Mouse (Mus musculus) bone marrow, adult 2 months (tissue): ENCODE measurements around the gene Ap1s3.

Experiments used
- CTCF ChIP-seq: fragments of 200-500 bp; IDR thresholded peaks from 2 replicates; pipeline ENCODE4 v1.5.1; 2011; ENCODE audit warnings: low read length, control low read depth; ENCODE audit not compliant: control insufficient read depth, insufficient read depth
- POLR2A ChIP-seq: fragments of 200-500 bp; IDR thresholded peaks from 2 replicates; pipeline ENCODE4 v1.6.1; 2011; ENCODE audit warnings: low read depth, mild to moderate bottlenecking, control low read depth, low read length, borderline replicate concordance; ENCODE audit not compliant: control insufficient read depth

DNA sequence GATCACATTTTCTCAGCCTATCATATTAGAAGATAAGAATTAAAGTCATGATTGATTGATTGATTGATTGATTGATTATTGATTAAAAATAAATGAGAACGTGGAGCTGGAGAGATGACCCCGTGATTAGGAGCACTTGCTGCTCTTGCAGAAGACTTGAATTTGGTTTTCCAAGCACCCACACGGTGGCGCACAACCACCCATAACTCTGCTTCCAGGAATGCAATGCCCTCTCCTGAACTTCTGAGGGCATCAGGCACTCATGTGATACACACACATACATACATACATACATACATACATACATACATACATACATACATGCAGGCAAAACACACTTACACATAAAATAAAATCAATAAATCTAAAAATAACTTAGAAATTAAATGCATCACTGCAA lies 45.6 kb downstream of the Ap1s3 start:
- TF ChIP-seq POLR2A (no peak), CTCF (peak; percentile 30; the same call in 1 of the 2 replicates)
